Mouse (Mus musculus) forebrain, embryonic 16.5 days (tissue): Measurements from ENCODE around the gene Cacna1c. TPM values are rescaled to one million over a fixed set of nuclear protein-coding genes. Genes with fewer than 3 reads are reported as not detected.

Experiments
- ATAC-seq: fragments of 200-750 bp; cut with Nextera tagmentation; 2 replicates; pipeline ENCODE4 v1.8.0; 2017; ENCODE audit warnings: mild to moderate bottlenecking, moderate library complexity
- H3K27ac ChIP-seq: fragments of 300-500 bp; sonication (generic); 2 replicates; pipeline ENCODE4 v1.5.1; 2014; ENCODE audit warnings: low read length, control low read depth
- H3K27me3 ChIP-seq: fragments of 300-500 bp; sonication (generic); replicated peaks from 2 replicates; pipeline ENCODE4 v1.6.1; 2014; ENCODE audit warnings: low read length; ENCODE audit not compliant: control insufficient read depth, insufficient read depth
- H3K36me3 ChIP-seq: fragments of 300-500 bp; sonication (generic); 2 replicates; pipeline ENCODE4 v1.6.1; 2014; ENCODE audit not compliant: control insufficient read depth, insufficient read depth
- H3K4me1 ChIP-seq: fragments of 300-500 bp; sonication (generic); replicated peaks from 2 replicates; pipeline ENCODE4 v1.6.1; 2014; ENCODE audit warnings: low read length; ENCODE audit not compliant: control insufficient read depth, insufficient read depth
- H3K4me2 ChIP-seq: fragments of 300-500 bp; sonication (generic); 2 replicates; pipeline ENCODE4 v1.6.1; 2014; ENCODE audit warnings: mild to moderate bottlenecking, low read length, control low read depth
- H3K4me3 ChIP-seq: fragments of 300-500 bp; sonication (generic); replicated peaks from 2 replicates; pipeline ENCODE4 v1.5.1; 2014; ENCODE audit warnings: mild to moderate bottlenecking, low read length, control low read depth
- H3K9ac ChIP-seq: fragments of 300-500 bp; sonication (generic); replicated peaks from 2 replicates; pipeline ENCODE4 v1.6.1; 2014; ENCODE audit warnings: low read depth, low read length, control low read depth
- H3K9me3 ChIP-seq: fragments of 300-500 bp; sonication (generic); 2 replicates; pipeline ENCODE4 v1.6.1; 2016; ENCODE audit warnings: low read length; ENCODE audit not compliant: control insufficient read depth
- whole genome bisulfite sequencing: fragments of 180-500 bp; shearing (Covaris S2); extraction: QIAGEN DNeasy Blood & Tissue Kit; methylation state at CpG from one replicate; pipeline ENCODE4 v1.1.7; 2014; 5-methylcytosine and 5-hydroxymethylcytosine counted together
- polyA plus RNA-seq: library from polyadenylated mRNA; unstranded; fragments of >200 nt; fragmentation: Nextera tagmentation; extraction: Ambion mirVana; gene quantifications from 2 replicates; pipeline ENCODE4 v1.2.1, GENCODE M21; 2015

Gene Cacna1c
- polyA plus RNA-seq, 1 experiment from 2014 or later, result 9.8 TPM

GRCm38 (mm10) chr6:119198534-119199273 lies 2.5 kb upstream of the Cacna1c start:
- H3K9me3 ChIP-seq, result no peaks in the 10 kb centered on the region
- ATAC-seq, result peak; percentile 94
- peaks cover 37% of the 10 kb centered on the region for H3K4me1 ChIP-seq
- 10% methylated on average over 15 of the region's 15 CpGs for WGBS
- peak overlapping the region; percentile 45 for H3K27ac ChIP-seq
- no peak overlapping the region for H3K9ac ChIP-seq
- no peak overlapping the region for H3K4me3 ChIP-seq
- H3K4me2 ChIP-seq, result no peak overlapping the region
- peaks cover 8% of the 10 kb centered on the region; the same call in 1 of the 2 replicates for H3K36me3 ChIP-seq
- H3K27me3 ChIP-seq, result no peaks in the 10 kb centered on the region

GRCm38 (mm10) chr6:119194601-119195000 lies 1.6 kb downstream of the Cacna1c start:
- H3K9ac ChIP-seq, result no peak overlapping the region
- no peaks in the 10 kb centered on the region for H3K27me3 ChIP-seq
- no peaks in the 10 kb centered on the region for H3K9me3 ChIP-seq
- H3K4me2 ChIP-seq, result no peak overlapping the region
- H3K36me3 ChIP-seq, result peaks cover 18% of the 10 kb centered on the region
- H3K4me3 ChIP-seq, result no peak overlapping the region
- H3K27ac ChIP-seq, result no peak overlapping the region
- H3K4me1 ChIP-seq, result peaks cover 34% of the 10 kb centered on the region
- no peak for ATAC-seq
- WGBS, result 90% methylated on average over 7 of the region's 7 CpGs

- Histone ChIP-seq H3K9ac (no peak overlapping the region), H3K27me3 (no peaks in the 10 kb centered on the region), H3K36me3 (peaks cover 21% of the 10 kb centered on the region), H3K27ac (no peak overlapping the region), H3K9me3 (no peaks in the 10 kb centered on the region), H3K4me3 (no peak overlapping the region), H3K4me1 (peaks cover 30% of the 10 kb centered on the region), H3K4me2 (no peak overlapping the region)
- no peak for ATAC-seq
- WGBS, result 91% methylated on average over 9 of the region's 9 CpGs
Measured at GRCm38 (mm10) chr6:119194161-119194560, 2.1 kb downstream of the Cacna1c start.

GRCm38 (mm10) chr6:119193571-119194154 lies 2.6 kb downstream of the Cacna1c start:
- Histone ChIP-seq H3K4me2 (no peak overlapping the region), H3K4me3 (no peak overlapping the region), H3K4me1 (peaks cover 25% of the 10 kb centered on the region), H3K9ac (no peak overlapping the region), H3K9me3 (no peaks in the 10 kb centered on the region), H3K27ac (no peak overlapping the region), H3K27me3 (no peaks in the 10 kb centered on the region), H3K36me3 (peaks cover 21% of the 10 kb centered on the region)
- ATAC-seq, result no peak
- 92% methylated on average over 15 of the region's 15 CpGs for WGBS

DNA sequence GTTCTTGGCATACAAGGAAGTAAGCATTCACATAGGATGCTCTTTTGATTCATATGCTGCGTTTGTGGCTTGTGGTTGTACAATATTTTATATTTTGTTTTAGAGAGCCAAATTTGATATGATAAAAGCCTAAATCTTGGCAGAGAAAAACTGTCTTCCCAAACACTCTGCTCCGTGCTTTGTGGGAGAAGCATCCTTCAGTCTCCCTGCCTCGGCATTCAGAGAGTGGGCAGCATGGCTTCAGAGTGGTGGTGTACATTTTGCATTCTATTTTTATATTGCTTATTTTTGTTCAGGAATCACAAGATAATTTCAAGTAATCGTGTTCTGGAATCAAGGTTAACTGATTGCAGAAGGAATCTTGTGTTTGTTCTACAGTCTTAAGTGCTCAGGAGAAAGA lies 4.7 kb downstream of the Cacna1c start:
- Histone ChIP-seq H3K4me1 (peaks cover 3% of the 10 kb centered on the region; the same call in 1 of the 2 replicates), H3K4me3 (no peak overlapping the region), H3K27ac (no peak overlapping the region), H3K27me3 (no peaks in the 10 kb centered on the region), H3K36me3 (peaks cover 21% of the 10 kb centered on the region), H3K9ac (no peak overlapping the region), H3K4me2 (no peak overlapping the region), H3K9me3 (no peaks in the 10 kb centered on the region)
- WGBS, result 89% methylated on average over 4 of the region's 4 CpGs
- ATAC-seq, result no peak

GRCm38 (mm10) chr6:119187631-119188030 lies 8.6 kb downstream of the Cacna1c start:
- Histone ChIP-seq H3K9ac (no peak overlapping the region), H3K36me3 (peaks cover 15% of the 10 kb centered on the region), H3K27ac (no peak overlapping the region), H3K4me3 (no peak overlapping the region), H3K4me1 (no peaks in the 10 kb centered on the region), H3K27me3 (no peaks in the 10 kb centered on the region), H3K4me2 (no peak overlapping the region), H3K9me3 (no peaks in the 10 kb centered on the region)
- 51% methylated on average over 6 of the region's 6 CpGs for WGBS
- no peak for ATAC-seq

DNA sequence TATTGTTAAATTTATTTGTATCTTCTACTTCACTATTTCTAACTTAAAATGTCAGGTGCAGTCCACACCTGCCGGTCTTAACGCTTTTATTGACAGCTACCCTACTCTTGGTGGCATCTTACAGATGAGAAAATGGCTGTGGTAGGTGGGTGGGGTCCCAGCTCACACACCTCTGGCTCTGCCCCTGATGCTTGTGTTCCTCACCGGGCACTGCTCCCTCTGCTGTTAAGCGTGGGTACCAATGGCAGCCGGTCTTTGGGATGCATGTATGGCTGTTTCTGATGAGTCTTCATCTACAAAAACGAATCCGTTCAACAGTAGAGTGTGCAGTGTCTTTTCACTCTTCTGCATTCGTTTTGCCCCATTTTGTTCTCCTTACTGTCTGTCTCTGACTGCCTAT lies 9.6 kb downstream of the Cacna1c start:
- no peaks in the 10 kb centered on the region for H3K27me3 ChIP-seq
- H3K27ac ChIP-seq, result no peak overlapping the region
- 63% methylated on average over 8 of the region's 8 CpGs for WGBS
- H3K9ac ChIP-seq, result no peak overlapping the region
- ATAC-seq, result no peak
- H3K4me3 ChIP-seq, result no peak overlapping the region
- peaks cover 10% of the 10 kb centered on the region; the same call in 1 of the 2 replicates for H3K36me3 ChIP-seq
- no peaks in the 10 kb centered on the region for H3K9me3 ChIP-seq
- H3K4me2 ChIP-seq, result no peak overlapping the region
- no peaks in the 10 kb centered on the region for H3K4me1 ChIP-seq

DNA sequence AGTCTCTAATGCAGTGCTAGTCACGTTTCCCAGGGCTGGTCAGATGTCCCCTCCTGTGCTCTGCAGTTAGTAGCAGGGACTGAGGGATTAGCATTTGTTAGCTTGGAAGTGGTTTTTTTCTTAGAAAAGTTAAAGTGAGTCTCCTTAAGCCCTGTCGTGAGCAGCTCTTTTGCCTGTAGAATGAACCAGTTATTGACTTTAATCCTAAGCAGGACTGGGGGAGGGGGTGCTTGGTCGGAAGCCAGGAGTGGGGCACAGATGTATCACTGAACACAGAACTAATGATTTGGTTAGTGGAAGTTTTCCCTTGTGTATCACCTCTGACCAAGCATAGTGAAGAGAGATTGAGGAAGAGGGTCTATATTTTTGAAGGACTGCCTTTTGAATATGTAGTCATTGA lies 12.4 kb downstream of the Cacna1c start:
- H3K27ac ChIP-seq, result no peak overlapping the region

DNA sequence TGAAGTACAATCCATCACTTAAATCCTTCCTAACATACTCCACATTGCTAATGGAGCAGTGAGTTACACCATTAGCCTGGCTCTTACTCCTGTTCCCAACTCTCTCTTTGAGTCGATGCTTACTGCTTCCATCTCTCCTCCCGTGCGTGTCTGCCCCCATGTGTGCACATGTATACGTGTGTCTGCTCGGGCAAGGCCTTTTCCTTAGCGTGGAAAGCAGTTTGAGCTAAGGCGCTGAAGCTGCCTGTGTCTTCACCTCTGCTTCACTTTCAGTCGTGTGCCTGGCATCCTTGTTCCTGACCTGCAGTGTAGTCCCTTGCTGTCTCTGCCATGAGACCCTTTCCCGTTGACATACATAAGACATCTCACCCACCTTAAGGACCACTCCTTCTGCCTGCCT lies 14.0 kb downstream of the Cacna1c start:
- 0 out of 2 replicates have a peak, but pooled peaks cover 2% of the 10 kb centered on the region for H3K36me3 ChIP-seq
- H3K27ac ChIP-seq, result no peak overlapping the region
- H3K9me3 ChIP-seq, result no peaks in the 10 kb centered on the region
- peaks cover 2% of the 10 kb centered on the region; the same call in 1 of the 2 replicates for H3K4me1 ChIP-seq
- 88% methylated on average over 9 of the region's 9 CpGs for WGBS
- no peak overlapping the region for H3K9ac ChIP-seq
- ATAC-seq, result no peak
- no peaks in the 10 kb centered on the region for H3K27me3 ChIP-seq
- no peak overlapping the region for H3K4me2 ChIP-seq
- no peak overlapping the region for H3K4me3 ChIP-seq

More for the DNA sequence above, 12.4 kb downstream of the Cacna1c start:
- Histone ChIP-seq H3K27me3 (no peaks in the 10 kb centered on the region), H3K9me3 (no peaks in the 10 kb centered on the region), H3K36me3 (0 out of 2 replicates have a peak, but pooled peaks cover 2% of the 10 kb centered on the region), H3K4me2 (no peak overlapping the region), H3K4me1 (no peaks in the 10 kb centered on the region), H3K4me3 (no peak overlapping the region), H3K9ac (no peak overlapping the region)
- 26% methylated on average over 3 of the region's 3 CpGs for WGBS
- no peak for ATAC-seq
